Mouse (Mus musculus): ENCODE data around the gene Rflnb.

GRCm38 (mm10) chr11:76015251-76015650, 12.3 kb downstream of the Rflnb start:
- no peak for TF ChIP-seq CTCF (IDR thresholded peaks at IDR 0.05; ENCODE audit: borderline replicate concordance, insufficient read depth, low read depth, low read length)
- TF ChIP-seq POLR2A (IDR thresholded peaks at IDR 0.05; ENCODE audit: borderline replicate concordance, insufficient read depth, low read length): no peak
